ENCODE assay signal across 1 mouse cellular context in genomic region chr9:61627801-61628574, GRCm38 (mm10).
TF ChIP-seq lines count a peak whose summit lies in the region.

No protein-coding gene starts in this region.

TF ChIP-seq in CH12.LX, 34 proteins besides CTCF, POLR2A, EP300 and RAD21 (continued from another document):
- TF ChIP-seq CHD2 (IDR thresholded peaks at IDR 0.05; ENCODE audit: low read length) (peak; percentile 35; the same call in 1 of the 2 replicates), NRF1 (IDR thresholded peaks at IDR 0.05; ENCODE audit: low read depth, low read length) (no peak), IRF4 (IDR thresholded peaks at IDR 0.05; ENCODE audit: low read depth, low read length) (peak; percentile 76), KAT2A (IDR thresholded peaks at IDR 0.05; ENCODE audit: insufficient replicate concordance, low read length) (no peak), E2F4 (IDR thresholded peaks at IDR 0.05; ENCODE audit: insufficient replicate concordance, low read depth, low read length) (no peak), ELF1 (IDR thresholded peaks at IDR 0.05; ENCODE audit: low read depth, low read length) (no peak), POLR2AphosphoS2 (IDR thresholded peaks at IDR 0.05; ENCODE audit: low read depth, low read length) (no peak), MYC (IDR thresholded peaks at IDR 0.05; ENCODE audit: low read depth, low read length) (no peak; the same call in 1 of the 2 replicates), NELFE (IDR thresholded peaks at IDR 0.05; ENCODE audit: low read depth, low read length) (no peak), ZC3H11A (IDR thresholded peaks at IDR 0.05; ENCODE audit: low read depth, low read length) (no peak)
